Mouse (Mus musculus): ENCODE results near the gene Aqr.
A peak's percentile ranks its signal among the peaks of the same experiment; 100 is the strongest.
"Not testable (repeated sequence)": the region's sequence is repeated elsewhere in the genome, so short reads cannot be mapped to it uniquely, and the experiment has no call there.

Aqr gene

GRCm38 (mm10) chr2:114186924-114187323 lies at the start of gene Aqr:
TSS of gene Aqr (minus strand) at chr2:114187024.
- DNase-seq (ENCODE audit: low spot score) = not testable (repeated sequence)

GRCm38 (mm10) chr2:114236566-114236965 lies 49.7 kb upstream of the Aqr start:
- no peak for DNase-seq (ENCODE audit: low spot score)

GRCm38 (mm10) chr2:114235584-114235983 lies 48.8 kb upstream of the Aqr start:
- DNase-seq (ENCODE audit: low spot score) = no peak

- no peak for DNase-seq (ENCODE audit: low spot score)
These were observed 44.4 kb upstream of the Aqr start for GRCm38 (mm10) chr2:114231248-114231647.

- no peak for DNase-seq (ENCODE audit: low spot score)
These were observed 41.8 kb upstream of the Aqr start for GRCm38 (mm10) chr2:114228672-114229071.

- DNase-seq (ENCODE audit: low spot score) = no peak
These were observed 18.2 kb upstream of the Aqr start for GRCm38 (mm10) chr2:114205036-114205435.

- no peak for DNase-seq (ENCODE audit: low spot score)
These were observed 14.8 kb upstream of the Aqr start for GRCm38 (mm10) chr2:114201574-114201973.

GRCm38 (mm10) chr2:114200932-114201559 lies 14.2 kb upstream of the Aqr start, which contains the start of gene Zfp770:
TSS of gene Zfp770 (minus strand) at chr2:114201469.
- DNase-seq (ENCODE audit: low spot score) = peak; percentile 75

GRCm38 (mm10) chr2:114196421-114196820 lies 9.6 kb upstream of the Aqr start:
- no peak for DNase-seq (ENCODE audit: low spot score)

GRCm38 (mm10) chr2:114177802-114178733 lies 8.8 kb downstream of the Aqr start:
- no peak for DNase-seq (ENCODE audit: low spot score)

GRCm38 (mm10) chr2:114174651-114175484 lies 12.0 kb downstream of the Aqr start:
- DNase-seq (ENCODE audit: low spot score) = peak; percentile 77

- no peak for DNase-seq (ENCODE audit: low spot score)
These were observed 13.6 kb downstream of the Aqr start for GRCm38 (mm10) chr2:114173248-114173647.

- no peak for DNase-seq (ENCODE audit: low spot score)
These were observed 19.0 kb downstream of the Aqr start for GRCm38 (mm10) chr2:114167837-114168236.

GRCm38 (mm10) chr2:114161978-114162377 lies 24.8 kb downstream of the Aqr start:
- no peak for DNase-seq (ENCODE audit: low spot score)

GRCm38 (mm10) chr2:114157345-114157744 lies 29.5 kb downstream of the Aqr start:
- no peak for DNase-seq (ENCODE audit: low spot score)

- DNase-seq (ENCODE audit: low spot score) = no peak
These were observed 30.2 kb downstream of the Aqr start for GRCm38 (mm10) chr2:114156639-114157038.

GRCm38 (mm10) chr2:114153247-114153646 lies 33.6 kb downstream of the Aqr start:
- DNase-seq (ENCODE audit: low spot score) = no peak

- DNase-seq (ENCODE audit: low spot score) = no peak
These were observed 39.9 kb downstream of the Aqr start for GRCm38 (mm10) chr2:114146864-114147458.

GRCm38 (mm10) chr2:114145315-114145801 lies 41.5 kb downstream of the Aqr start:
- DNase-seq (ENCODE audit: low spot score) = no peak

- no peak for DNase-seq (ENCODE audit: low spot score)
These were observed 41.9 kb downstream of the Aqr start for GRCm38 (mm10) chr2:114144915-114145314.

GRCm38 (mm10) chr2:114143842-114144241 lies 43.0 kb downstream of the Aqr start:
- DNase-seq (ENCODE audit: low spot score) = no peak

- no peak for DNase-seq (ENCODE audit: low spot score)
These were observed 50.1 kb downstream of the Aqr start for GRCm38 (mm10) chr2:114136755-114137154.

Measured in yolk sac, embryonic 10.5 days (tissue).